18 mouse cellular contexts compared by ENCODE assay signal in genomic region chr14:118440155-118440554, GRCm38 (mm10).
DNase-seq lines count a peak whose midpoint lies in the region; TF ChIP-seq lines count a peak whose summit lies in the region.
"Had no signal": no experiment of that assay in that cellular context is flagged by ENCODE, and none has a peak within 500 bp of the region (broad histone marks: within the 10 kb centered on the region; RNA-seq: fewer than 3 reads in every experiment).

No protein-coding gene starts in this region.

- H3K27me3 ChIP-seq in CH12.LX (replicated peaks), result no peaks in the 10 kb centered on the region

- H3K9ac ChIP-seq in CH12.LX (ENCODE audit: insufficient read depth, low read depth), result no peak overlapping the region

- intact Hi-C loops in heart, postnatal 10 days (cut with DNase I), result no loop called here

- no peak for TF ChIP-seq CTCF in CH12.LX (conservative IDR thresholded peaks at IDR 0.05 in 1 of 2, IDR thresholded peaks at IDR 0.05 in 1 of 2; ENCODE audit: low read depth in 2 of 2, low read length in 2 of 2)

- H3K4me3 ChIP-seq in CH12.LX (replicated peaks in 1 of 3; ENCODE audit: low read depth in 2 of 3, low read length in 2 of 3, poor library complexity in 1 of 3), result no peak overlapping the region

- H3K27ac ChIP-seq in CH12.LX (ENCODE audit: insufficient read depth, low read depth), result no peak overlapping the region

- peaks cover 10% of the 10 kb centered on the region for H3K9me3 ChIP-seq in CH12.LX (replicated peaks; ENCODE audit: low read length)
- H3K9me3 ChIP-seq: G1E had no signal

- peak; percentile 67 for TF ChIP-seq EP300 in CH12.LX (IDR thresholded peaks at IDR 0.05; ENCODE audit: low read length)

- H3K79me2 ChIP-seq in CH12.LX (replicated peaks; ENCODE audit: control insufficient read depth, extremely low read depth, insufficient read depth, poor library complexity, severe bottlenecking), result no peaks in the 10 kb centered on the region

- dilution Hi-C loops in CH12.LX (cut with MboI; ENCODE audit: extremely low pct_ligation_motif_present, extremely low pct_unique_long_range_greater_than_20kb, low sequenced_read_pairs), result no loop called here

- H3K4me2 ChIP-seq in CH12.LX (ENCODE audit: insufficient read depth, low read depth, poor library complexity, severe bottlenecking), result peak overlapping the region; percentile 19

- H3K36me3 ChIP-seq in CH12.LX (replicated peaks in 1 of 2; ENCODE audit: control insufficient read depth in 1 of 2, insufficient read depth in 1 of 2, low read length in 1 of 2), result no peaks in the 10 kb centered on the region
- H3K36me3 ChIP-seq: G1E had no signal

- DNase-seq in A20 (ENCODE audit: low read depth, low spot score) (peak; percentile 21), CH12.LX (ENCODE audit: extremely low read depth) (peak; percentile 21)
- DNase-seq in adrenal gland, postnatal 4 days (ENCODE audit: low spot score in 2 of 2), result no peak
- DNase-seq in heart, postnatal 10 days, result no peak
- DNase-seq: adrenal gland, adult 2 months; adrenal gland, adult 8-10 months; adrenal gland, postnatal 10 days; adrenal gland, postnatal 14 days; adrenal gland, postnatal 25 days; adrenal gland, postnatal 36 days; B cell, adult 2 months; cerebellum, adult 11 months; cerebellum, adult 11-12 months; cerebellum, adult 18-20 months; cerebellum, adult 2 months; cerebellum, adult 8-10 months; cerebellum, adult 9-10 months had no signal

- in situ Hi-C loops in CH12.LX (cut with MboI; ENCODE audit: low pct_ligation_motif_present, low pct_unique_long_range_greater_than_20kb, low sequenced_read_pairs), result no loop called here

- TF ChIP-seq RAD21 in CH12.LX (IDR thresholded peaks at IDR 0.05; ENCODE audit: low read depth, low read length), result no peak

- H3K4me1 ChIP-seq in CH12.LX (ENCODE audit: control insufficient read depth in 1 of 2, insufficient read depth in 2 of 2), result peaks cover 6 to 16% of the 10 kb centered on the region in 2 experiments; a peak in 2 of 4 replicates

- no peak for TF ChIP-seq POLR2A in CH12.LX (IDR thresholded peaks at IDR 0.05; ENCODE audit: low read depth, low read length)

TF ChIP-seq in CH12.LX, 34 proteins besides CTCF, POLR2A, EP300 and RAD21:
- TF ChIP-seq NELFE (IDR thresholded peaks at IDR 0.05; ENCODE audit: low read depth, low read length), result no peak
- TF ChIP-seq MEF2A (IDR thresholded peaks at IDR 0.05; ENCODE audit: borderline replicate concordance, low read depth, low read length), result peak; percentile 85
- TF ChIP-seq MAZ (IDR thresholded peaks at IDR 0.05; ENCODE audit: low read depth, low read length), result no peak
- TF ChIP-seq RCOR1 (conservative IDR thresholded peaks at IDR 0.05; ENCODE audit: low read depth, low read length), result no peak
- TF ChIP-seq USF1 (IDR thresholded peaks at IDR 0.05; ENCODE audit: low read depth, low read length), result no peak
- TF ChIP-seq BHLHE40 (IDR thresholded peaks at IDR 0.05; ENCODE audit: low read depth, low read length), result peak; percentile 13; the same call in 1 of the 2 replicates
- TF ChIP-seq ETS1 (conservative IDR thresholded peaks at IDR 0.05; ENCODE audit: low read depth, low read length), result peak; percentile 52; the same call in 1 of the 2 replicates
- TF ChIP-seq TCF12 (IDR thresholded peaks at IDR 0.05; ENCODE audit: low read depth, low read length), result peak; percentile 62
- no peak for TF ChIP-seq CHD2 (IDR thresholded peaks at IDR 0.05; ENCODE audit: low read length)
- TF ChIP-seq ELF1 (IDR thresholded peaks at IDR 0.05; ENCODE audit: low read depth, low read length), result no peak

Comparison
In these comparisons a context has a peak if more than half of its experiments do, and no peak if none do; other contexts are left out.
1. DNase-seq: peak in A20 (single experiment) and CH12.LX (single experiment); none in adrenal gland, postnatal 4 days (0 of 2) and heart, postnatal 10 days (0 of 2).